Mouse (Mus musculus) megakaryocyte progenitor cell, adult 5-6 weeks (primary cell): ENCODE results near the gene Tssk4. TPM values are rescaled to one million over a fixed set of nuclear protein-coding genes. Genes with fewer than 3 reads are reported as not detected.

Experiments used
- ATAC-seq: replicated peaks from 2 replicates; pipeline ENCODE4 v1.8.0; 2016; ENCODE audit warnings: mild to moderate bottlenecking, moderate TSS enrichment, inconsistent platforms; ENCODE audit not compliant: poor library complexity
- total RNA-seq, 2 experiments: library from RNA; stranded (forward) in 1 of 2; stranded (reverse) in 1 of 2; fragments of 157-497, 149-512 nt in 1 of 2; fragments of 200-1000 nt in 1 of 2; gene quantifications; 2 replicates each; pipeline versions ENCODE4 v1.2.3 to v1.2.4; 2015 to 2017

The Tssk4 gene
- total RNA-seq (2015) (0.37 and 0.62 TPM in 2 replicates), total RNA-seq (2017) (0.08 and 0.88 TPM in 2 replicates)

DNA sequence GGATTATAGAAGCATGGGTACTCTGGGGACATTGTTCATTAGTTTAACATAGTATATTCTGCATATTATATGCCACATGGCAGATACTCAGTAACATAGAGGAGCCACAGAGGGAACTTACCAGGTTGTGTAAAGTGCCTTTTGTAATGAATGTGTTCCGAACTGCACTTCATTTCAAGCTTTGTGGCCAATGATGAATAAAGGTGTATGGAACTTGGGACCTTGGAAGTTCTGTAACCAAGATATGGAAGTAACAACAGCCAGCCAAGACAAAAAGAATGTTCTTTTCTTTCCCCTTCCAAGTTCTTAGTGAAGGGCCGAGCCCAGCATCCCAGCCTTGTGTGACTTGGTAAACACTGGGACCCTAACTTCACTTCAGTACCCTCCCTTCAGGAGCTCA, at the start of gene Tssk4:
Gene Tssk4, plus strand, starts transcription at position 301 of the 400 bp plus-strand sequence.
- ATAC-seq: no peak

- no peak for ATAC-seq
Observed at GRCm38 (mm10) chr14:55603271-55603632, 46.7 kb upstream of the Tssk4 start, which contains the start of gene Irf9. TSS of gene Irf9 (plus strand) at chr14:55603571.

- ATAC-seq: peak; percentile 91
Observed at GRCm38 (mm10) chr14:55603633-55604576, 46.1 kb upstream of the Tssk4 start.

- no peak for ATAC-seq
Observed at GRCm38 (mm10) chr14:55604823-55605222, 45.2 kb upstream of the Tssk4 start.

DNA sequence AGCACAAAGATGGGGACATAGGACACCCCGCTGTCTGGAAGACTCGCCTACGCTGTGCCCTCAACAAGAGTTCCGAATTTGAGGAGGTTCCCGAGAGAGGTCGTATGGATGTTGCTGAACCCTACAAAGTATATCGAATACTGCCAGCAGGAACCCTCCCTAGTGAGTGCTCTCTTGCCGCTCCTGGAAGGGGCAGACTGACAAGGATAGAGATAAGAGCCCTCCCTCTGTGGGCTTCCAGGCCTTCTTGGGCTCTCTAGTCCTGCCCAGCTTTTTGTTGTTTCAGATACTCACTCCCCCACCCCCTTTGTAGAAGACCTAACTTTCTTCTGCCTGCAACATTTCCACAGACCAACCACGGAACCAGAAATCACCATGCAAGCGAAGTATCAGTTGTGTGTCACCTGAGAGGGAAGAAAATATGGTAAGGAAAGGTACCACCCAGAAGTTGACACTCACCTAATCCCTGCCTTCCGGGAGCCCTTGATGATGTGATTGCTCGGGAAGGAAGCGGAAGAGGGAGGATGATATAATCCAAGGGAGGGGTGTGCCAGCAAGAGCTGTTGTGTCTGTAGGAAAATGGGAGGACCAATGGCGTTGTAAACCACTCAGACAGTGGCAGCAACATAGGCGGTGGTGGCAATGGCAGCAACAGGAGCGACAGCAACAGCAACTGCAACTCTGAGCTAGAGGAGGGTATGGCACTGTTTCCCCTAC, 44.1 kb upstream of the Tssk4 start:
- no peak for ATAC-seq

- ATAC-seq: no peak
Observed at GRCm38 (mm10) chr14:55608339-55608738, 41.6 kb upstream of the Tssk4 start.

GRCm38 (mm10) chr14:55613346-55613745, 36.6 kb upstream of the Tssk4 start:
- ATAC-seq: no peak

GRCm38 (mm10) chr14:55614565-55615178, 35.3 kb upstream of the Tssk4 start:
- ATAC-seq: peak; percentile 61

- ATAC-seq: no peak
Observed at GRCm38 (mm10) chr14:55615876-55616275, 34.1 kb upstream of the Tssk4 start.

DNA sequence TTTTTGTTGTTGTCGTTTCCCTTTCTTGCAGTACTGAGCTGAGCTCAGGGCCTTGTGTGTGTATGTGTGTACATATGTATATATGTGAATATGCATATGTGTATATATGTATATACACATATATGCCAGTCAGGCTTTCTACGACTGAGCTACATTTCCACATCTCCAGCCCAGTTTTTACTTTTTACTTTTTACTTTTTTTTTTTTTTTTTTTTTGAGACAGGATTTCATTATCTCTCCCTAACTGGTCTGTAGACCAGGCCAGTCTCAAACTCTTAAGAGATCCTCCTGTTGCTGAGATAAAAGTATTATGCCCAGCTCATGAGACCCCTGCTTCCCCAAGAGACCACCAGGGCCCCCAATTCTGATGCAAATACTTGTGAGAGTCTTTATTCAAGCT, 33.1 kb upstream of the Tssk4 start:
- no peak for ATAC-seq

GRCm38 (mm10) chr14:55617822-55618221, 32.2 kb upstream of the Tssk4 start, which contains the start of gene Rec8:
TSS of gene Rec8 (plus strand) at chr14:55618037.
- peak; percentile 68 for ATAC-seq

GRCm38 (mm10) chr14:55618486-55619195, 31.3 kb upstream of the Tssk4 start:
- ATAC-seq: peak; percentile 51

GRCm38 (mm10) chr14:55628077-55628827, 21.7 kb upstream of the Tssk4 start:
- ATAC-seq: no peak

- peak; percentile 83 for ATAC-seq
Observed at GRCm38 (mm10) chr14:55629312-55629711, 20.7 kb upstream of the Tssk4 start.

DNA sequence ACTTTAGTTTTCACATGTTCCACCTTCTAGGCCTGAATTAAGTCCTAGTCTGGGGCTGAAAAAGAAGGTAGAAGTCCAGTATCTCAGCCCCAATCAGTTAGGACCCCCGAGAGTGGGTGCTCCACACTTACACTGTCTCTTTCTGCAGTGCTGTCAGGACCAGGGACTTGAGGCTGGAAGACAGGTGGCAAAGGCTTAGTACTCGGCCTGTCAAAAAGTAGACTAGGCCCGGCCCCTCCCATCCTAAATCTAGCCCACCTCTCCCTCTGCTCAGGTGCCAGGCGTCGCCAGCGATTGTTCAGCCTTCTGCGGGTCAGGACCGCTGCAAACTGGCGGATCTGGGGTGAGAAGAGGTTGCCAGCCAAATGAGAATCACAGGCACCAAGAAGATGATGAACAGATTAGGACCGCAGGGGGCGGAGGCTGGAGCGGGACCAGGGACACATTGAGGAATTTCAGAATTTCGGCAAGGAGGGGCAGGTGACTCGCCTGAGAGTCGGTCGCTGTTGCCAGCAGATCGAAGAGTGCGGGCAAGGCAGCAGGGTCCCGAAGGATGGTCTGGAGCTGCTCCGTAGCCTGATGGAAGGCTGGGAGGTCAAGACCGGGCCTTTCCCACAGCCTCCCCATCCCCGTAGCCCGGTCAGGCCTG, 15.0 kb upstream of the Tssk4 start:
- ATAC-seq: peak; percentile 33

GRCm38 (mm10) chr14:55635523-55636007, 14.4 kb upstream of the Tssk4 start, which contains the start of gene Ipo4:
TSS of gene Ipo4 (minus strand) at chr14:55635957.
- ATAC-seq: peak; percentile 98

DNA sequence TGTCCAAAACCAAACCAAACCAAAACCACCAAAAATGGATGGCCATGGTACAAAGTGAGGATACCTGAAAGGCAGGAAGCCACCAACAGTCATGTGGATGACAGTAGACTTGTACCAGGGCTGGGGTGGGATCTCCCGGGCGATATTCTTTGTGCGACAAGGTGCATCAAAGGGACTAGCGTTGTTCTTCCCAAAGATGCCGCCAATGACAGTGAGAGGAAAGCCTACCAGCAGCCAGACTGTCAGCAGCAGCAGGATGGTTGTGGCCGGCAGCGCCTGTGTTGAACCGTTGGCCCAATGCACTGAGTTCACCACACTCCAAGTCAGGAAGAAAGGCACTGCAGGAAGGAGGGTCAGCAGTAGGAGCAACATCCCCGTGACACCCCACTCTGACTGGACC, 12.2 kb upstream of the Tssk4 start, which contains the start of gene Gm49378:
Gene Gm49378, minus strand, starts transcription at position 101 of the 400 bp plus-strand sequence.
- no peak for ATAC-seq

GRCm38 (mm10) chr14:55640816-55641215, 9.2 kb upstream of the Tssk4 start:
- no peak for ATAC-seq

- no peak for ATAC-seq
Observed at GRCm38 (mm10) chr14:55641291-55641690, 8.7 kb upstream of the Tssk4 start.
